Mouse (Mus musculus): ENCODE data around the gene Peli3.
"Not testable (repeated sequence)": the region's sequence is repeated elsewhere in the genome, so short reads cannot be mapped to it uniquely, and the experiment has no call there.

Gene Peli3

GRCm38 (mm10) chr19:4942551-4943252 lies at the start of gene Peli3:
Gene Peli3, minus strand, starts transcription at chr19:4943127.
- DNase-seq: peak; percentile 91

GRCm38 (mm10) chr19:4992371-4992770 lies 49.4 kb upstream of the Peli3 start:
- DNase-seq: peak; percentile 45

GRCm38 (mm10) chr19:4990716-4991115 lies 47.8 kb upstream of the Peli3 start:
- peak; percentile 9 for DNase-seq

- DNase-seq: no peak
Observed at GRCm38 (mm10) chr19:4990256-4990625, 47.3 kb upstream of the Peli3 start, which contains the start of gene Npas4. Gene Npas4, minus strand, starts transcription at chr19:4990316.

GRCm38 (mm10) chr19:4989434-4990255 lies 46.7 kb upstream of the Peli3 start:
- no peak for DNase-seq

- peak; percentile 95 for DNase-seq
Observed at GRCm38 (mm10) chr19:4989013-4989412, 46.1 kb upstream of the Peli3 start.

- DNase-seq: peak; percentile 74
Observed at GRCm38 (mm10) chr19:4981767-4982166, 38.8 kb upstream of the Peli3 start.

- DNase-seq: peak; percentile 24
Observed at GRCm38 (mm10) chr19:4968236-4968635, 25.3 kb upstream of the Peli3 start.

GRCm38 (mm10) chr19:4961928-4962601 lies 19.1 kb upstream of the Peli3 start, which contains the start of gene Mrpl11:
Gene Mrpl11, plus strand, starts transcription at chr19:4962147.
- DNase-seq: peak; percentile 95

GRCm38 (mm10) chr19:4948641-4949040 lies 5.7 kb upstream of the Peli3 start:
- not testable (repeated sequence) for DNase-seq

- DNase-seq: no peak
Observed at GRCm38 (mm10) chr19:4945540-4945939, 2.6 kb upstream of the Peli3 start.

GRCm38 (mm10) chr19:4943253-4943588 lies 294 bp upstream of the Peli3 start:
- no peak for DNase-seq

GRCm38 (mm10) chr19:4937444-4938310 lies 5.2 kb downstream of the Peli3 start:
- DNase-seq: no peak

- DNase-seq: no peak
Observed at GRCm38 (mm10) chr19:4936896-4937295, 6.0 kb downstream of the Peli3 start.

- no peak for DNase-seq
Observed at GRCm38 (mm10) chr19:4928781-4929180, 14.1 kb downstream of the Peli3 start.

- DNase-seq: peak; percentile 100
Observed at GRCm38 (mm10) chr19:4927904-4928531, 14.9 kb downstream of the Peli3 start, which contains the start of gene Dpp3. Gene Dpp3, minus strand, starts transcription at chr19:4928287.

- no peak for DNase-seq
Observed at GRCm38 (mm10) chr19:4925121-4925860, 17.6 kb downstream of the Peli3 start.

- no peak for DNase-seq
Observed at GRCm38 (mm10) chr19:4919652-4920051, 23.3 kb downstream of the Peli3 start.

- DNase-seq: no peak
Observed at GRCm38 (mm10) chr19:4916827-4917226, 26.1 kb downstream of the Peli3 start.

GRCm38 (mm10) chr19:4915924-4916603 lies 26.9 kb downstream of the Peli3 start:
- no peak for DNase-seq

- no peak for DNase-seq
Observed at GRCm38 (mm10) chr19:4909376-4909775, 33.6 kb downstream of the Peli3 start.
